Mouse (Mus musculus) erythroblast, adult 5-6 weeks (primary cell): ENCODE results near the gene Prss57. TPM values are rescaled to one million over a fixed set of nuclear protein-coding genes. Genes with fewer than 3 reads are reported as not detected.

Experiments
- ATAC-seq: replicated peaks from 2 replicates; pipeline ENCODE4 v1.8.0; 2016; ENCODE audit warnings: moderate number of reproducible peaks, mild to moderate bottlenecking, moderate TSS enrichment, inconsistent platforms; ENCODE audit not compliant: poor library complexity, low FRiP score, severe bottlenecking
- total RNA-seq, 2 experiments: library from RNA; stranded (forward) in 1 of 2; stranded (reverse) in 1 of 2; fragments of 150-400 nt in 1 of 2; fragments of 200-764, 138-1000 nt in 1 of 2; gene quantifications; 2 replicates each; pipeline versions ENCODE4 v1.2.3 to v1.2.4; 2015 to 2017; ENCODE audit warnings: low replicate concordance in 2 of 2

Gene Prss57
- total RNA-seq, 2 experiments from 2014 or later, result 14.3 to 45.0 TPM

GRCm38 (mm10) chr10:79788386-79789158 lies 2.2 kb downstream of the Prss57 start:
- peak; percentile 59 for ATAC-seq

GRCm38 (mm10) chr10:79783920-79784800 lies 6.6 kb downstream of the Prss57 start:
- ATAC-seq, result no peak

- ATAC-seq, result no peak
Observed at GRCm38 (mm10) chr10:79783050-79783449, 7.7 kb downstream of the Prss57 start.

DNA sequence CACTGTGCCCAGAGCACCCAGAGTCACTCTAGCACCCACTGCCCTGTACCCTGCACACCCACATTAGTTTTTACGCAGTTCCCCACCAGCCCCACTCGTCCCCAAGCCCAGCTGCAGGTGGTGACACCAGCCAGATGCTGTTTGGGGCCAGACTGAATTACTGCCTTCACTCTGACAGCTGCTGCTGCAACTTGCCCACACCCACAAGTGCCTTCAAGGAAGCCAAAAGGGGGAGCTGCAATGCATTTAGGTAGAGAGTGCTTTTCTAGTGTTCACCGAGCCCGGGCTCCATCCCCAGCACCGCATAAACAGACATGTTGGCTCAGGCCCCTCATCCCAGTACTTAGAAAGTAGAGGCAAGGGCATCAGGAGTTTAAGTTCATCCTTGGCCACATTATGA lies 8.8 kb downstream of the Prss57 start:
- ATAC-seq, result no peak

GRCm38 (mm10) chr10:79781139-79781538 lies 9.6 kb downstream of the Prss57 start:
- ATAC-seq, result no peak

GRCm38 (mm10) chr10:79780664-79781015 lies 10.1 kb downstream of the Prss57 start:
- ATAC-seq, result peak; percentile 48; the same call in 1 of the 2 replicates

DNA sequence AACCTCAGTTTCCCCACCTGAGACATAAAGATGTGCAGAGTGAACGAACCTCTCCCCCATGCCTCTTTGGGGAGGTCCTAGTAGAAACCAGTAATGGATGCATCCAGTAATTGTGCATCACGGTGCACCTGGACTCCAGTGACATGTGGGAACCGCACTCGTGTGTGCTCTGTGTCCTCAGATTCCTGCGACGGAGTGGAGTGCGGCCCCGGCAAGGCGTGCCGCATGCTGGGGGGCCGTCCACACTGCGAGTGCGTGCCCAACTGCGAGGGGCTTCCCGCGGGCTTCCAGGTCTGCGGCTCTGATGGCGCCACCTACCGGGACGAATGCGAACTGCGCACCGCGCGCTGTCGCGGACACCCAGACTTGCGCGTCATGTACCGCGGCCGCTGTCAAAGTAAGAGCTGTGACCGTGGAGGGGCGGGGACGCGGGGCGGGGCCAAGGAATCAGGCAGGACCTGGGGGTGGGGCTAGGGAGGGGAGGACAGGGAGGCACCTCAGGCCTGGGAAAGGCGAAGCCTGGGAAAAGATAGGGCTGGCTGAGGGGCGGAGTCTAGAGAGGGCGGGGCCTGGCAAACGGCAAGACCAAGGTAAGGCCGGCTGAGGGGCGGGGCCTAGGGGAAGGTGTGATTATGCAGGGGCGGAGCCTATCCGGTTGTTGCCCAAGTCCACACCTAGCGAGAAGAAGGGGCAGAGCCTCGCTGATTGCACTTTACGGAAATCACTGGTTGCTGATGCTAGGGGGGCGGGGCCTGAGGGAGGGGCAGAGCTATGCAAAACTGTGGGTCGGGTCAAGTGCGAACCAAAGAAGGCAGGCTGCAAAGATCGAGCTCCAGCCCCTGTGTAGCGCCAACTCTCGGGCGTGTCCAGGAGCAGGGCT lies 10.7 kb downstream of the Prss57 start:
- ATAC-seq, result peak; percentile 74

DNA sequence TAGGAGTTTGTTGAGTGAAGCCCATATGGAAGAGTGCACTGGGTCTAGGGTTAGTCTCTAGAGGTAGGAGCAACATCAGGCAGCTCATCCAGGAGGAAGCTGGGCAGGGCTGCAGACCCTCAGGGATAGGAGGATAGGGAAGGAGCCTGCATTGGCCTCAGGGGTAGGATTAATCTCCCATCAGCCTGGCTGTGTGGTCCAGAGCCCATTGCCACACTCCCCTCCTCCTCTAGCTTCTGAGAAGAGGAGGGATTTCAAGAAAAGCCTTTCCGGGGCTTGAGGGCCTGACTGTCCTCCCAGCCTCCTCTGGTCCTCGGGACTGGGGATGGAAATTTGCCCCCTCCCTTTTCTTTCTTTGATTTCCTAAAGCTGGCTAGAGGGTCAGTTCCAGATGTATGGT lies 11.6 kb downstream of the Prss57 start:
- no peak for ATAC-seq

DNA sequence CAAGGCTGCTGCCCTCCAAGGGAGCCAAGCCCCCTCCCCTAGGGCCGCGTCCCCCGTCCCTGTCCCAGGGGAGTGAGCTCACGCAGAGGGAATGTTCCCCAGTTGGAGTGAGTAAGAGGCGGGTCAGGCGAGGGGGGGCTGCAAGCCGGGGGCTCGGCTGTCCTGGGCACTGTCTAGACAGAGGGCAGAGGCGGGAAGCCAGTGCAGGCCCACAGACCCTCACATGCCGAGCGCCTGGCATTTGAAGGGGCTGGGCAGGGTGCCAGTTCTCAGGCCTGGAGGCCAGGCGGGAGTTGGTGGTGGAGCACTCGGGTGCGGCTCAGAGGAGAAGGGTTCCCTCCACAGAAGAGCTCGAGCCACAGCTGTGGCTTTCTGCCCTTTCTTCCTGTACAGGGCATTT lies 12.8 kb downstream of the Prss57 start:
- no peak for ATAC-seq

DNA sequence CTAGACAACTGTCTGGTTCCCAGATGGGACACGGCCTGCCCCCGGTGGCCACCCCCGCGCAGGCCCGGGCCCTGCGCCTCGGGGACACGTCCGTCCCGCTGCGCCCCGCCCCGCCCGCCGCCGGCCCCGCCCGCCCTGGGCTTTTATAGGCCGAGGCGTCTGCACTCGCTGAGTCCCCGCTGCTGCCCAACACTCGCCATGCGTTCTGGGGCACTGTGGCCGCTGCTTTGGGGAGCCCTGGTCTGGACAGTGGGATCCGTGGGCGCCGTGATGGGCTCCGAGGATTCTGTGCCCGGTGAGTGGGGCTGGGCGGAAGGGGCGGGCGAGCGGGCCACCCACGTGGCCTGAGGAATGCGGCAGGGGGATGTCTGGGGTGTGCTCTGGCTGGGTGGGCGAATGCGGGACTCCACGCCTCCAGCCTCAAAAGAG lies 13.6 kb downstream of the Prss57 start, which contains the start of gene Fstl3:
TSS of gene Fstl3 (plus strand) at position 170 of the 429 bp plus-strand sequence.
- no peak for ATAC-seq

- ATAC-seq, result no peak
Observed at GRCm38 (mm10) chr10:79774486-79775279, 16.1 kb downstream of the Prss57 start.

GRCm38 (mm10) chr10:79773208-79773607 lies 17.6 kb downstream of the Prss57 start:
- no peak for ATAC-seq

GRCm38 (mm10) chr10:79772320-79772719 lies 18.4 kb downstream of the Prss57 start:
- no peak for ATAC-seq

GRCm38 (mm10) chr10:79769329-79769728 lies 21.4 kb downstream of the Prss57 start:
- no peak for ATAC-seq

DNA sequence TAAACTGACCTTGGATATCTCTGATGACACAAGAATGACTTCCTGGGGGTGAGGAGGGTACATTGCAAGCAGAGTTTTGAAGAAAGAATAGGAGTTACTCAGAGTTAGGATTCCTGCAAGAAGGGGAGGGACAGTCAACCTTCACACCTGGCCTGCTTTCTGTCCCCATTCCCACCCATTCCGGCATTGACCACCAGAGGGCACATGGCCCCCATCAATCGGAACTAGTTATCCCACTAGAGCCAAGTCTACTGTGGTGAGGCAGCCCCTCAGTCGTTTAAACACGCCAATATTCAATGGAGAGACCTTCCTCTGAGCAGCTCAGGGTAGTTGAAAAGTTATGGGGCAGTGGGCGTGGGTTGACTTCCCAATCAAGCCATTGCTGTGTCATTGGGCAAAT lies 22.4 kb downstream of the Prss57 start:
- peak; percentile 41 for ATAC-seq

DNA sequence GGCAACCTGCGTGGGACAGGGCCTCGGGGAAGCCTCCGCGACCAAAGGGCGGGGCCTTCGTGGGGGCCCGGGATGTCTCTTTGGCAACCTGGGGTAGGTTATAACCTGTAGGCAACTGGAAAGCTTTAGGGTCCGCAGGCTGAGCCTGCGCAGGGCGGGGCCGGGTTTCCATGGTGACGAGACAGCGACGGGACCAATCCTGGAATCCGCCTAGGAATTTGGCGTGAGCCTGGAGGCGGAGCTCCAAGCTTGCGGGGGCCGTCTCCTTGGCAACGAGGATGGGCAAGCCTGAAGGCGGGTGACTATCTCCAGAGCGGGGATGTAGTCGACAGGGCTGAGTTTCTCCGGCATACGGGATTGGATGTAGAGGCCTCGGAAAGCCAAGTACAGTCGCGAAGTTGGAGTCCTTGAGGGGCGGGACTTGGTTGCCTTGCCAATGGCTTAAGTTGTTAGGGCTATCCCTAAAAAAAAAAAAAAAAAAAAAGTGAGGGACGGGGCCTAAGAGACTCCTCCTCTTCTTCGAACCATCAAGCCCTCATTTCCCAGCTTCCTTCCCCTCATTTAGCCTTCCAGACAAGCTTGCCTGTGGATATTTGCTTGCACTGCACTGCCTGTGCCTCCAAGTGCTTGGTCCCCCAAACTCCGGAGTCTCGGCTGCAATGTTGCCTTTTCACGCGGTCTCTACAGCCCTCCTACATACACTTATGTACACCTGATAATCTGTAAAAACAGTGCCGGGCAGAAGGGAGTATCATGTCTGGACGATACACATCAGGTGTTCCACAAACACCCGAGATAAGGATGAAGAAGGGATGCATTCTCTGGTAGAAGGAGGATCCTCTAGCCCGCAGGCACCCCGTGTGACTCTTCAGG lies 23.2 kb downstream of the Prss57 start:
- ATAC-seq, result peak; percentile 54

DNA sequence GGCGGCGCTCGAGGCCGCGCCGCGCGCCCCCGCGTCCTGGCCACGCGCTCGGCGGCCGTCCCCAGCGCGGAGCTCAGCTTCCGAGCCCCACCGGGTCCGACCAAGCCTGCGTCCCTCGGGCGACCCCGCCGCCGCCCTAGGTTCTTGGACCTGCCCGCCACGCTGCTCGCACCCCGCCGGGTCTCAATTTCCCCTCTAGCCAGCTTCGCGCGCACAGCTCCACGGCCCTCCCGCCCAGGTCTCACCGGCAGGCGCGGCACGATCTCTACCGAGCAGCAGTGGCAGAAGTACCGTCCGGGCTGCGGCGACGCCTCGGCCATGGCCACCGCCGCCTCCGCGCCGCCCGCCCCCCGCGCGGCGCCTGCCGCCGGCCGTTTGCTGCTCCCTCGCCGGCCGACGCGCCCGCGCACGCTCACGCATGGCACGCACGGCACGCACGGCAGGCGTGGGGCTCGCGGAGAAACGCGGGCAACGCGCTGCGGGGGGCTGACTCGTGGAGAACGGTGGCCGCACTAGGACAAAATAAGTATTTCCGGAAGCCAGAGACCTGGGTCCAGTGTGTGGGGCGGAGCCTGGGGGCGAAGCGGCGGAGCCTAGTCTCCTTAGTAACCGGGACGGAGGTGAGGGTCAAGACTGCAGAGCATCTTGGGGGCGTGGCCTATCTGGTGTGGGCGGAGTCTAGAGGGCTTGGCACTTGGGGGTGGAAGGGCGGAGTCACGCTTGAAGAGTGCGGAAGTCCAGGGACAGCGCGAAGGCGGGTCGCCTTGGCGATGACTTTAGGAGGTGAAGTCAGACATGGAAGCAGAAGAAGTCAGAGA lies 24.0 kb downstream of the Prss57 start, which contains the start of gene Rnf126:
TSS of gene Rnf126 (minus strand) at position 445 of the 818 bp plus-strand sequence.
- ATAC-seq, result peak; percentile 87
